Mouse (Mus musculus): ENCODE results near the gene Tap2. TPM values are rescaled to one million over a fixed set of nuclear protein-coding genes. Genes with fewer than 3 reads are reported as not detected.

Tap2 gene
- total and polyA plus RNA-seq, 3 experiments, result 54.8 to 121 (median 110) TPM

DNA sequence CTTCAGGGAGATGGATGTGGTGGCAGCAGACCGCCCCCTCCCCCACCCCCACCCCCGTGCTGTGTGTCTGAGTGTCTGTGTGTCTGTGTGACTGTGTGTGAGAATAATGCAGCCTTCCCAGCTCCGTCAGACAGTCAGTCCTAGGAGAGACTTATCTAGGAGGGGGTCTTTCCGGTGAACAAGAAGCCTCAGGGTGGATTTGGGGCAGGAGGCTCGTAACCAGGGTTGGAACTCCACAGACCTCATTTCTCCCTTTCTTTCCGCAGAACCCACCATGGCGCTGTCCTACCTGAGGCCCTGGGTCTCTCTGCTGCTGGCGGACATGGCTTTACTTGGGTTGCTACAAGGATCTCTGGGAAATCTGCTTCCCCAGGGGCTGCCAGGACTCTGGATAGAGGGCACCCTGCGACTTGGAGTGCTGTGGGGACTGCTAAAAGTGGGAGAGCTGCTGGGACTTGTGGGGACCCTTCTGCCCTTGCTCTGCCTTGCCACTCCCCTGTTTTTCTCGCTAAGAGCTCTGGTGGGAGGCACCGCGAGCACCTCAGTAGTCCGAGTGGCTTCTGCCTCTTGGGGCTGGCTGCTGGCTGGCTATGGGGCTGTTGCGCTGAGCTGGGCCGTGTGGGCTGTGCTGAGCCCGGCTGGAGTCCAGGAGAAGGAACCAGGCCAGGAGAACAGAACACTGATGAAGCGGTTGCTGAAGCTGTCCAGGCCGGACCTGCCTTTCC is 1.9 kb downstream of the Tap2 start:
- TF ChIP-seq TCF12 (IDR thresholded peaks at IDR 0.05; ENCODE audit: low read depth, low read length), result 0 out of 2 replicates have a peak, but pooled peaks have one; percentile 8
- TF ChIP-seq UBTF (IDR thresholded peaks at IDR 0.05; ENCODE audit: low read depth, low read length), result peak; percentile 65; the same call in 1 of the 2 replicates
- TF ChIP-seq IRF4 (IDR thresholded peaks at IDR 0.05; ENCODE audit: low read depth, low read length), result 0 out of 2 replicates have a peak, but pooled peaks have one; percentile 13
- TF ChIP-seq ETS1 (conservative IDR thresholded peaks at IDR 0.05; ENCODE audit: low read depth, low read length), result no peak
- TF ChIP-seq MXI1 (IDR thresholded peaks at IDR 0.05; ENCODE audit: low read depth, low read length), result peak; percentile 31; the same call in 1 of the 2 replicates
- TF ChIP-seq MAFK (IDR thresholded peaks at IDR 0.05; ENCODE audit: insufficient replicate concordance, low read length), result no peak
- in situ Hi-C loops (cut with MboI; ENCODE audit: low pct_ligation_motif_present, low pct_unique_long_range_greater_than_20kb, low sequenced_read_pairs) (no loop called here), dilution Hi-C loops (cut with MboI; ENCODE audit: extremely low pct_ligation_motif_present, extremely low pct_unique_long_range_greater_than_20kb, low sequenced_read_pairs) (no loop called here)
- Histone ChIP-seq H3K9me3 (replicated peaks; ENCODE audit: low read length) (peaks cover 8% of the 10 kb centered on the region), H3K4me1 (ENCODE audit: control insufficient read depth in 1 of 2, insufficient read depth in 2 of 2) (peaks cover 18 to 49% of the 10 kb centered on the region in 2 experiments), H3K27me3 (replicated peaks) (no peaks in the 10 kb centered on the region), H3K27ac (ENCODE audit: insufficient read depth, low read depth) (peak overlapping the region; percentile 85), H3K4me3 (replicated peaks in 1 of 3; ENCODE audit: low read depth in 2 of 3, low read length in 2 of 3, poor library complexity in 1 of 3) (peak overlapping the region; percentile 80 to 97 (median 96)), H3K4me2 (ENCODE audit: insufficient read depth, low read depth, poor library complexity, severe bottlenecking) (peak overlapping the region; percentile 85), H3K79me2 (replicated peaks; ENCODE audit: control insufficient read depth, extremely low read depth, insufficient read depth, poor library complexity, severe bottlenecking) (peaks cover 37% of the 10 kb centered on the region), H3K36me3 (replicated peaks in 1 of 2; ENCODE audit: control insufficient read depth in 1 of 2, insufficient read depth in 1 of 2, low read length in 1 of 2) (peaks cover 45 to 61% of the 10 kb centered on the region in 2 experiments), H3K9ac (ENCODE audit: insufficient read depth, low read depth) (peak overlapping the region; percentile 93)
- DNase-seq (ENCODE audit: extremely low read depth), result no peak

- H3K4me3 ChIP-seq (replicated peaks in 1 of 3; ENCODE audit: low read depth in 2 of 3, low read length in 2 of 3, poor library complexity in 1 of 3), result peak overlapping the region; percentile 80 to 97 (median 96)
- peaks cover 46 to 61% of the 10 kb centered on the region in 2 experiments for H3K36me3 ChIP-seq (replicated peaks in 1 of 2; ENCODE audit: control insufficient read depth in 1 of 2, insufficient read depth in 1 of 2, low read length in 1 of 2)
- H3K79me2 ChIP-seq (replicated peaks; ENCODE audit: control insufficient read depth, extremely low read depth, insufficient read depth, poor library complexity, severe bottlenecking), result peaks cover 31% of the 10 kb centered on the region
- peak overlapping the region; percentile 85 for H3K4me2 ChIP-seq (ENCODE audit: insufficient read depth, low read depth, poor library complexity, severe bottlenecking)
- H3K27ac ChIP-seq (ENCODE audit: insufficient read depth, low read depth), result peak overlapping the region; percentile 85
- H3K4me1 ChIP-seq (ENCODE audit: control insufficient read depth in 1 of 2, insufficient read depth in 2 of 2), result peaks cover 13 to 47% of the 10 kb centered on the region in 2 experiments
- peaks cover 8% of the 10 kb centered on the region for H3K9me3 ChIP-seq (replicated peaks; ENCODE audit: low read length)
- dilution Hi-C loops (cut with MboI; ENCODE audit: extremely low pct_ligation_motif_present, extremely low pct_unique_long_range_greater_than_20kb, low sequenced_read_pairs), result no loop called here
- peak; percentile 89 for DNase-seq (ENCODE audit: extremely low read depth)
- in situ Hi-C loops (cut with MboI; ENCODE audit: low pct_ligation_motif_present, low pct_unique_long_range_greater_than_20kb, low sequenced_read_pairs), result no loop called here
- no peaks in the 10 kb centered on the region for H3K27me3 ChIP-seq (replicated peaks)
- H3K9ac ChIP-seq (ENCODE audit: insufficient read depth, low read depth), result peak overlapping the region; percentile 93
- TF ChIP-seq SIN3A (IDR thresholded peaks at IDR 0.05; ENCODE audit: low read length) (peak; percentile 72), UBTF (IDR thresholded peaks at IDR 0.05; ENCODE audit: low read depth, low read length) (no peak), ELF1 (IDR thresholded peaks at IDR 0.05; ENCODE audit: low read depth, low read length) (peak; percentile 51; the same call in 1 of the 2 replicates), TBP (conservative IDR thresholded peaks at IDR 0.05; ENCODE audit: low read depth, low read length) (peak; percentile 85), SMC3 (IDR thresholded peaks at IDR 0.05; ENCODE audit: low read depth, low read length) (peak; percentile 56), GABPA (IDR thresholded peaks at IDR 0.05; ENCODE audit: insufficient replicate concordance, low read depth, low read length) (no peak), TCF12 (IDR thresholded peaks at IDR 0.05; ENCODE audit: low read depth, low read length) (peak; percentile 49), BHLHE40 (IDR thresholded peaks at IDR 0.05; ENCODE audit: low read depth, low read length) (no peak), MAZ (IDR thresholded peaks at IDR 0.05; ENCODE audit: low read depth, low read length) (peak; percentile 44; the same call in 1 of the 2 replicates), ZMIZ1 (IDR thresholded peaks at IDR 0.05; ENCODE audit: low read depth, low read length) (no peak), ZC3H11A (IDR thresholded peaks at IDR 0.05; ENCODE audit: low read depth, low read length) (no peak), CTCF (conservative IDR thresholded peaks at IDR 0.05 in 1 of 2, IDR thresholded peaks at IDR 0.05 in 1 of 2; ENCODE audit: low read depth in 2 of 2, low read length in 2 of 2) (peak; percentile 59 to 84; a peak in 3 of 4 replicates), ZKSCAN1 (IDR thresholded peaks at IDR 0.05; ENCODE audit: borderline replicate concordance, low read depth, low read length) (no peak), NELFE (IDR thresholded peaks at IDR 0.05; ENCODE audit: low read depth, low read length) (peak; percentile 75), JUND (conservative IDR thresholded peaks at IDR 0.05; ENCODE audit: low read depth, low read length) (no peak), RCOR1 (conservative IDR thresholded peaks at IDR 0.05; ENCODE audit: low read depth, low read length) (no peak), MEF2A (IDR thresholded peaks at IDR 0.05; ENCODE audit: borderline replicate concordance, low read depth, low read length) (no peak), ETS1 (conservative IDR thresholded peaks at IDR 0.05; ENCODE audit: low read depth, low read length) (peak; percentile 37; the same call in 1 of the 2 replicates), POLR2AphosphoS2 (IDR thresholded peaks at IDR 0.05; ENCODE audit: low read depth, low read length) (no peak), NRF1 (IDR thresholded peaks at IDR 0.05; ENCODE audit: low read depth, low read length) (peak; percentile 23; the same call in 1 of the 2 replicates), IRF4 (IDR thresholded peaks at IDR 0.05; ENCODE audit: low read depth, low read length) (no peak), CHD2 (IDR thresholded peaks at IDR 0.05; ENCODE audit: low read length) (no peak), MAX (IDR thresholded peaks at IDR 0.05; ENCODE audit: low read length) (peak; percentile 64), KAT2A (IDR thresholded peaks at IDR 0.05; ENCODE audit: insufficient replicate concordance, low read length) (no peak), USF1 (IDR thresholded peaks at IDR 0.05; ENCODE audit: low read depth, low read length) (no peak), MAFK (IDR thresholded peaks at IDR 0.05; ENCODE audit: insufficient replicate concordance, low read length) (no peak), JUN (IDR thresholded peaks at IDR 0.05; ENCODE audit: insufficient read depth, low read depth, low read length) (no peak), PAX5 (IDR thresholded peaks at IDR 0.05; ENCODE audit: low read length) (no peak), POLR2A (IDR thresholded peaks at IDR 0.05; ENCODE audit: low read depth, low read length) (peak; percentile 70)
Observed at GRCm38 (mm10) chr17:34205746-34206176, 2.4 kb downstream of the Tap2 start.

Measured in CH12.LX (cell line).